Mouse (Mus musculus) hindbrain, embryonic 14.5 days (tissue): ENCODE data around the gene Osbpl9. TPM values are rescaled to one million over a fixed set of nuclear protein-coding genes. Genes with fewer than 3 reads are reported as not detected.

Experiments used
- ATAC-seq: fragments of 200-750 bp; cut with Nextera tagmentation; 2 replicates; pipeline ENCODE4 v1.8.0; 2017; ENCODE audit warnings: moderate number of reproducible peaks, mild to moderate bottlenecking, moderate TSS enrichment, moderate library complexity; ENCODE audit not compliant: low FRiP score
- DNase-seq: peaks from one replicate; pipeline ENCODE4 v3.0.0-alpha.2; 2015; ENCODE audit warnings: low spot score
- H3K27ac ChIP-seq: fragments of 300-500 bp; sonication (generic); 2 replicates; pipeline ENCODE4 v1.5.1; 2014; ENCODE audit warnings: mild to moderate bottlenecking, moderate library complexity
- H3K27me3 ChIP-seq: fragments of 300-500 bp; sonication (generic); 2 replicates; pipeline ENCODE4 v1.6.1; 2014; ENCODE audit warnings: mild to moderate bottlenecking, low read length, mixed read lengths; ENCODE audit not compliant: control insufficient read depth, insufficient read depth
- H3K36me3 ChIP-seq: fragments of 300-500 bp; sonication (generic); replicated peaks from 2 replicates; pipeline ENCODE4 v1.6.1; 2014; ENCODE audit not compliant: control insufficient read depth, insufficient read depth
- H3K4me1 ChIP-seq: fragments of 300-500 bp; sonication (generic); replicated peaks from 2 replicates; pipeline ENCODE4 v1.6.1; 2014; ENCODE audit warnings: antibody characterized with exemption, low read length, mixed read lengths; ENCODE audit not compliant: control insufficient read depth, insufficient read depth
- H3K4me2 ChIP-seq: fragments of 300-500 bp; sonication (generic); replicated peaks from 2 replicates; pipeline ENCODE4 v1.6.1; 2014; ENCODE audit warnings: mild to moderate bottlenecking, moderate library complexity
- H3K4me3 ChIP-seq: fragments of 300-500 bp; sonication (generic); replicated peaks from 2 replicates; pipeline ENCODE4 v1.5.1; 2014; ENCODE audit warnings: mild to moderate bottlenecking, low read length
- H3K9ac ChIP-seq: fragments of 300-500 bp; sonication (generic); 2 replicates; pipeline ENCODE4 v1.6.1; 2014
- H3K9me3 ChIP-seq: fragments of 300-500 bp; sonication (generic); 2 replicates; pipeline ENCODE4 v1.6.1; 2016; ENCODE audit warnings: low read length; ENCODE audit not compliant: control insufficient read depth
- WGBS: fragments of 180-500 bp; shearing (Covaris S2); extraction: QIAGEN DNeasy Blood & Tissue Kit; methylation state at CpG from one replicate; pipeline ENCODE4 v1.1.7; 2014; 5-methylcytosine and 5-hydroxymethylcytosine counted together
- polyA plus RNA-seq: library from polyadenylated mRNA; unstranded; fragments of >200 nt; fragmentation: Nextera tagmentation; extraction: Ambion mirVana; gene quantifications from 2 replicates; pipeline ENCODE4 v1.2.1, GENCODE M21; 2014

Osbpl9 gene
- polyA plus RNA-seq, 1 experiment from 2014 or later: 79.8 TPM

DNA sequence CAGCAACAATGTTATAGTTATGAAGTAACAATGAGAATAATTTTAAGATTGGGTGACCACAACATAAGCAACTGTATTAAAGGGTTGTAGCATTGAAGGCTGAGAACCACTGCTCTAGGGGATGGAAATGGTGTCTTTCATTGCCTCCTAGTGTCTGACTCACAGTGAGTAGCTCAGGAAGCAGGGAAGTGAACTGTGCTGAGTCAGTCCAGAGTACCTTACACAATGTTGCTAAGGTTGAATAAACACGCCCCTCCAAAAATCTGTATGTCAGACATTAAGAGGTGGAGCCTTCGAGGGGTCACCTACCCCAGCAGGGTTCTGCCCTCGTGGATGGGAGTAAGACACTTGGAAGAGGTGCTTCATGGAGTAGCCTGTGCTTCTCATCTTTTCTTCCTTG is 11.9 kb upstream of the Osbpl9 start:
- no peak overlapping the region for H3K4me3 ChIP-seq
- ATAC-seq: no peak
- H3K27me3 ChIP-seq: no peaks in the 10 kb centered on the region
- no peak overlapping the region for H3K9ac ChIP-seq
- no peaks in the 10 kb centered on the region for H3K9me3 ChIP-seq
- no peak overlapping the region for H3K27ac ChIP-seq
- H3K4me1 ChIP-seq: no peaks in the 10 kb centered on the region
- no peak overlapping the region for H3K4me2 ChIP-seq
- no peaks in the 10 kb centered on the region for H3K36me3 ChIP-seq
- no peak for DNase-seq
- WGBS: 72% methylated on average over 3 of the region's 3 CpGs

- Histone ChIP-seq H3K36me3 (no peaks in the 10 kb centered on the region), H3K4me3 (no peak overlapping the region), H3K9me3 (no peaks in the 10 kb centered on the region), H3K4me2 (no peak overlapping the region), H3K9ac (no peak overlapping the region), H3K27ac (no peak overlapping the region; the same call in 1 of the 2 replicates), H3K27me3 (no peaks in the 10 kb centered on the region), H3K4me1 (no peaks in the 10 kb centered on the region)
- 58% methylated on average over 4 of the region's 4 CpGs for WGBS
- DNase-seq (no peak), ATAC-seq (no peak)
These were observed 8.8 kb upstream of the Osbpl9 start for GRCm38 (mm10) chr4:109210881-109211280.

DNA sequence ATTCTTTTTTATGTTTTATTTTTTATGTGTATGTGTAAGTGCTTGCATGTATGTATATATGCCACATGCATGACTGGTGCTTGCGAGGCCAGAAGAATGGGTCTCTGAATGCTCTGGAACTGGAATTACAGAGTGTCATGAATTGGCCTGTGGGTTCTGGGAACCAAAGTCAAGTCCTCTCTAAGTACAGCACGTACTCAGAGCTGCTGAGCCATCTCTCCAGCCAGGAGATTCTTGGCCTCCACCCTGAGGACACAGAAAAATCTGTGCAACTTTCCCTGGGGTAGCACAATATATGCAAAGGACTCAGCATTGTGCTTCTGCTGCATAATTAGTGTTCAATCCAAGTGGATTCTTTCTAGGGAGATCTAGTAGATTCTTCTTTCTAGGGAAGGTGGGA is 8.2 kb upstream of the Osbpl9 start:
- Histone ChIP-seq H3K9me3 (no peaks in the 10 kb centered on the region), H3K27ac (no peak overlapping the region), H3K36me3 (no peaks in the 10 kb centered on the region), H3K4me1 (no peaks in the 10 kb centered on the region), H3K9ac (no peak overlapping the region), H3K4me3 (no peak overlapping the region), H3K27me3 (no peaks in the 10 kb centered on the region), H3K4me2 (no peak overlapping the region)
- ATAC-seq (no peak), DNase-seq (no peak)
- 78% methylated on average over 2 of the region's 2 CpGs for WGBS

- Histone ChIP-seq H3K4me2 (no peak overlapping the region), H3K27ac (no peak overlapping the region), H3K4me3 (no peak overlapping the region), H3K9ac (no peak overlapping the region), H3K9me3 (no peaks in the 10 kb centered on the region), H3K36me3 (no peaks in the 10 kb centered on the region), H3K4me1 (no peaks in the 10 kb centered on the region), H3K27me3 (no peaks in the 10 kb centered on the region)
- whole genome bisulfite sequencing: 84% methylated on average over 5 of the region's 5 CpGs
- ATAC-seq: no peak
- DNase-seq: no peak
These were observed 5.5 kb upstream of the Osbpl9 start for GRCm38 (mm10) chr4:109207524-109207923.

GRCm38 (mm10) chr4:109204416-109204815 is 2.3 kb upstream of the Osbpl9 start:
- H3K27ac ChIP-seq: no peak overlapping the region
- H3K4me1 ChIP-seq: peaks cover 11% of the 10 kb centered on the region
- no peak overlapping the region for H3K4me2 ChIP-seq
- H3K36me3 ChIP-seq: no peaks in the 10 kb centered on the region
- no peak overlapping the region for H3K9ac ChIP-seq
- no peak for DNase-seq
- H3K27me3 ChIP-seq: no peaks in the 10 kb centered on the region
- 72% methylated on average over 1 of the region's 1 CpGs for WGBS
- H3K9me3 ChIP-seq: no peaks in the 10 kb centered on the region
- no peak overlapping the region for H3K4me3 ChIP-seq
- no peak for ATAC-seq

DNA sequence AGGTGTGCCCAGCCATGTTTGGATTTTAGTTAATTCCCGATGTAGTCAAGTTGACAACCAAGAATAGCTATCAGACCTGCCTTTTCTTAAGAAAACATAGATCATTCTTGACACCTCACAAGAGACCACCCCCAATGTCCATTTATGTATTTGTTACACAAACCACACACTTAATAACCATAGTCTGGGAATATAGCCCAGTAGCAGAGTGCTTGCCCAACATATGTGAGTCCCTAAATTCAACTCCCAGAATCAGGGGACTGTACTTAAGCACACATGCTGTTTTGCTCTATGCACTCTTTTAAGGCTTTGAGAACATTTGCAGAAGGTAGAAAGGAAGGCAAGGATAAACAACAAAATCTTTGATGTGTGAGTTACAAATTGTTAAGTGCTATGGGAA is 1.9 kb upstream of the Osbpl9 start:
- no peak for ATAC-seq
- H3K9ac ChIP-seq: no peak overlapping the region
- DNase-seq: no peak
- H3K27me3 ChIP-seq: no peaks in the 10 kb centered on the region
- H3K27ac ChIP-seq: no peak overlapping the region
- no peak overlapping the region for H3K4me3 ChIP-seq
- H3K4me2 ChIP-seq: no peak overlapping the region
- peaks cover 11% of the 10 kb centered on the region for H3K4me1 ChIP-seq
- H3K9me3 ChIP-seq: no peaks in the 10 kb centered on the region
- WGBS: 91% methylated on average over 1 of the region's 1 CpGs
- 0 out of 2 replicates have a peak, but pooled peaks cover 3% of the 10 kb centered on the region for H3K36me3 ChIP-seq

DNA sequence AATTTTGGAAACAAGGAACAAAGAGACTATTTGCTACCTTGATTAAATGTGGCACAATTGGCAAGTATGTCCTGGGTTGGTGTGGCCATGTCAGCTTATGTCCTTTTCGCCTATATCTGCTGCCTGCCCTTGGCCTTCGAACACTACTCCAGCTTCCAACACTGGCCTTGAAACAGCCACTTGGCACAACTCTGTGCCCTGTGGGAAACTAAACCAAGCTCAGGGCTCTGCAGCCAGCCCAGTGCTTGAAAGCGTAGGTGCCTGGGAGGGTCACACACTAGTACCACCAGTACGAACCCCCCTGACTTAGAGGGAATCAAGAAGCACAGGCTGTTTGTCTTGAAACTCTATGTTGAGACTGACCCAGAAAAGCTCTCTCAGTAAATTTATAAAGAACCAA is 3.0 kb downstream of the Osbpl9 start:
- ATAC-seq: no peak

GRCm38 (mm10) chr4:109195900-109196629 is 6.0 kb downstream of the Osbpl9 start:
- Histone ChIP-seq H3K36me3 (0 out of 2 replicates have a peak, but pooled peaks cover 9% of the 10 kb centered on the region), H3K4me1 (peaks cover 25% of the 10 kb centered on the region), H3K4me2 (no peak overlapping the region), H3K4me3 (no peak overlapping the region), H3K9me3 (no peaks in the 10 kb centered on the region), H3K9ac (no peak overlapping the region), H3K27ac (no peak overlapping the region), H3K27me3 (no peaks in the 10 kb centered on the region)
- DNase-seq (no peak), ATAC-seq (no peak)
- 92% methylated on average over 7 of the region's 7 CpGs for WGBS

More for the DNA sequence above, 3.0 kb downstream of the Osbpl9 start:
- Histone ChIP-seq H3K36me3 (0 out of 2 replicates have a peak, but pooled peaks cover 9% of the 10 kb centered on the region), H3K9ac (no peak overlapping the region), H3K9me3 (no peaks in the 10 kb centered on the region), H3K27ac (no peak overlapping the region), H3K4me3 (no peak overlapping the region), H3K27me3 (no peaks in the 10 kb centered on the region), H3K4me1 (peaks cover 15% of the 10 kb centered on the region), H3K4me2 (no peak overlapping the region)
- DNase-seq: no peak
- whole genome bisulfite sequencing: 96% methylated on average over 4 of the region's 4 CpGs

DNA sequence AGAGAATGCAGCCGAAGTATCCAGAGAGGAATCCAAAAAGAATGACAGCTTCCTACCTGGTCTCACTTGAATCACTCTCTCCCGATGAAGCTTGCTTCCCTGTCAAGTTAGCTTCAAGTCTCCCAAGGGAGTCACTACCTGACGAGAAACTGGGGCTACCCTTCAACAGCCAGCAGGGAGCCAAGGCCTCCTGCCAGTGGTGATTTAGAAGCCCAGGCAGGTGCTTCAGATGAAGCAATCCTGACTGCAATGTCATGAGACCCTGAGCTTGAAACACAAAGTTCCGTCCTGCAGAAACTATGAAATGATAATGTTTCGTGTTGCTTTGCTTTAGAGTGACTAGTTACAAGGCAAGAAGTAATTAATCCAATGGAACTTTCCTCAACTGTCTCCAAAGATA is 8.2 kb downstream of the Osbpl9 start:
- WGBS: 83% methylated on average over 5 of the region's 5 CpGs
- Histone ChIP-seq H3K9me3 (no peaks in the 10 kb centered on the region), H3K9ac (no peak overlapping the region), H3K4me3 (no peak overlapping the region), H3K36me3 (0 out of 2 replicates have a peak, but pooled peaks cover 5% of the 10 kb centered on the region), H3K27me3 (no peaks in the 10 kb centered on the region), H3K4me1 (peaks cover 16% of the 10 kb centered on the region), H3K27ac (no peak overlapping the region), H3K4me2 (no peak overlapping the region)
- DNase-seq (no peak), ATAC-seq (no peak)

DNA sequence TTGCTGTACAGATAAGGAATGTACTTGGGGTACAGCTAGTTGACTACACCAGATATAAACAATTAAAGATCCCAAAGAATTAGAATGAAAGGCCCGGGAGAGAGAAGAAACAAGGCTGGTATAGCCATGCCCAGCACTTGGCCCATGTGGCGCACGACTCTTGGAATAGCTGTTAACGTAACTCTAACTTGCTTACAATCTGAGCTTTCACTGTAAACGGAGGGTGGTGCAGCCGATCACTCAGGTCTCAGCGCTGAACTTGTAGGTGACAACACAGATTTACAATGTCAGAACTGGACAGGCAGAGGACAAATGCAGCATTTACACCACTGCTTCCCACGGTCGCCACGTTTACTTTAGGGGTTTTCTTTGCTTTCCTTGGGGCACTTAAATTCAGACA is 10.5 kb downstream of the Osbpl9 start:
- H3K4me1 ChIP-seq: peaks cover 16% of the 10 kb centered on the region
- H3K4me3 ChIP-seq: no peak overlapping the region
- H3K27ac ChIP-seq: no peak overlapping the region
- no peaks in the 10 kb centered on the region for H3K27me3 ChIP-seq
- no peak for DNase-seq
- no peak for ATAC-seq
- WGBS: 71% methylated on average over 10 of the region's 10 CpGs
- H3K9ac ChIP-seq: no peak overlapping the region
- H3K36me3 ChIP-seq: no peaks in the 10 kb centered on the region
- no peak overlapping the region for H3K4me2 ChIP-seq
- no peaks in the 10 kb centered on the region for H3K9me3 ChIP-seq
